Mouse (Mus musculus): ENCODE measurements around the gene 0610040J01Rik. TPM values are rescaled to one million over a fixed set of nuclear protein-coding genes. Genes with fewer than 3 reads are reported as not detected.
A peak's percentile ranks its signal among the peaks of the same experiment; 100 is the strongest.

0610040J01Rik gene
- polyA plus RNA-seq, 1 experiment from 2014 or later: 4.1 TPM

DNA sequence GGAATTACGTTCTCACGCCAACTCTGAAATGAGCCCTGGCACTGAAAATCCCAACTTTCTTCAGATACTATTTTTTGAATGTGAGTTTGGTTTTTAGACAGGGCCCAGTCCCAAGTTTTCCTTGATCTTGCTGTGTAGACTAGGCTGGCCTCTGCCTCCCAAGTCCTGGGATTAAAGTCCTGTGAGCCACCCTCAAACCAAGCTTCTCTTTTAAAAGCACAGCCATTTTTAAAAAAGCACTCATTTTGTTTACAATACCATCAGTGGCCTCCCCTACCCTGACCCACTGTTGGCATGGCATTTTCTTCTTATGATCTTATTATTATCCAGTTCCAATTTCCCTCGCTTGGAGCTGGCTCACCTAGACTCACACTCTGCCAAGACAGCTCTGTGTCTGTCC, 22.3 kb downstream of the 0610040J01Rik start:
- Histone ChIP-seq H3K27ac (replicated peaks) (no peak overlapping the region), H3K4me3 (no peak overlapping the region), H3K9ac (replicated peaks) (no peak overlapping the region), H3K4me2 (replicated peaks) (no peak overlapping the region), H3K9me3 (no peaks in the 10 kb centered on the region), H3K36me3 (no peaks in the 10 kb centered on the region), H3K27me3 (no peaks in the 10 kb centered on the region), H3K4me1 (no peaks in the 10 kb centered on the region)
- no peak for ATAC-seq (replicated peaks)
- 70% methylated on average over 3 of the region's 3 CpGs for WGBS

DNA sequence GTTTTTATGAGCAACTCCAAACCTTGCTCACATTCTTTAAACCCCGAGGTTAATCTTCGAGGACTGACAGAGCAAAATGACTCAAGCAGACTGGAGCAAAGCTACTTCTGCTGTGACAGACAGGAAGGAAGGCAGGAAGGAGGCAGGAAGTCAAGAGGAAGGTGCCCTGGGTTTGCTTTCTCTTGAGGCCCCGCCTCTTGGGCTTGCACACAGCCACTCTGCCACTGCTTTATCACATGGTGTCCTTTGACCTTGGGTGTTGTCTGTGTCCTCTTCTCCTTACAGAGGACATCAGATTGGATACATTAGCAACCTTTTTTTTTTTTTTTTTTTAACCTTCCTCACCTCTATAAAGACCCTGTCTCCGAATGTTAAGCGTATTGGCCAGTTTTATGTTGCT, 25.0 kb downstream of the 0610040J01Rik start:
- H3K4me1 ChIP-seq: no peaks in the 10 kb centered on the region
- no peaks in the 10 kb centered on the region for H3K27me3 ChIP-seq
- no peak overlapping the region for H3K9ac ChIP-seq (replicated peaks)
- 92% methylated on average over 5 of the region's 5 CpGs for WGBS
- no peak overlapping the region for H3K4me2 ChIP-seq (replicated peaks)
- no peaks in the 10 kb centered on the region for H3K9me3 ChIP-seq
- no peaks in the 10 kb centered on the region for H3K36me3 ChIP-seq
- no peak overlapping the region for H3K4me3 ChIP-seq
- ATAC-seq (replicated peaks): no peak
- no peak overlapping the region for H3K27ac ChIP-seq (replicated peaks)

GRCm38 (mm10) chr5:63837851-63838250, 25.7 kb downstream of the 0610040J01Rik start:
- no peak for ATAC-seq (replicated peaks)
- Histone ChIP-seq H3K9ac (replicated peaks) (no peak overlapping the region), H3K4me1 (no peaks in the 10 kb centered on the region), H3K27ac (replicated peaks) (no peak overlapping the region), H3K4me3 (no peak overlapping the region), H3K27me3 (no peaks in the 10 kb centered on the region), H3K4me2 (replicated peaks) (no peak overlapping the region), H3K9me3 (no peaks in the 10 kb centered on the region), H3K36me3 (no peaks in the 10 kb centered on the region)
- 92% methylated on average over 2 of the region's 2 CpGs for WGBS

- Histone ChIP-seq H3K27ac (replicated peaks) (no peak overlapping the region), H3K4me3 (no peak overlapping the region), H3K4me2 (replicated peaks) (no peak overlapping the region), H3K36me3 (no peaks in the 10 kb centered on the region), H3K9ac (replicated peaks) (no peak overlapping the region), H3K9me3 (no peaks in the 10 kb centered on the region), H3K27me3 (no peaks in the 10 kb centered on the region), H3K4me1 (no peaks in the 10 kb centered on the region)
- WGBS: 81% methylated on average over 12 of the region's 12 CpGs
- ATAC-seq (replicated peaks): no peak
Measured at GRCm38 (mm10) chr5:63839801-63840416, 27.7 kb downstream of the 0610040J01Rik start.

GRCm38 (mm10) chr5:63847080-63847479, 34.9 kb downstream of the 0610040J01Rik start:
- WGBS: 90% methylated on average over 8 of the region's 8 CpGs
- no peak overlapping the region for H3K4me2 ChIP-seq (replicated peaks)
- no peaks in the 10 kb centered on the region for H3K27me3 ChIP-seq

GRCm38 (mm10) chr5:63847541-63848226, 35.5 kb downstream of the 0610040J01Rik start:
- H3K9ac ChIP-seq (replicated peaks): no peak overlapping the region
- no peak overlapping the region for H3K27ac ChIP-seq (replicated peaks)
- no peaks in the 10 kb centered on the region for H3K27me3 ChIP-seq
- H3K4me3 ChIP-seq: no peak overlapping the region
- no peaks in the 10 kb centered on the region for H3K9me3 ChIP-seq
- no peak for ATAC-seq (replicated peaks)
- no peaks in the 10 kb centered on the region for H3K36me3 ChIP-seq
- H3K4me2 ChIP-seq (replicated peaks): no peak overlapping the region
- 91% methylated on average over 13 of the region's 13 CpGs for WGBS
- H3K4me1 ChIP-seq: no peaks in the 10 kb centered on the region

More at GRCm38 (mm10) chr5:63847080-63847479, 34.9 kb downstream of the 0610040J01Rik start:
- Histone ChIP-seq H3K36me3 (no peaks in the 10 kb centered on the region), H3K4me3 (no peak overlapping the region), H3K9ac (replicated peaks) (no peak overlapping the region), H3K9me3 (no peaks in the 10 kb centered on the region), H3K4me1 (no peaks in the 10 kb centered on the region), H3K27ac (replicated peaks) (no peak overlapping the region)
- no peak for ATAC-seq (replicated peaks)

DNA sequence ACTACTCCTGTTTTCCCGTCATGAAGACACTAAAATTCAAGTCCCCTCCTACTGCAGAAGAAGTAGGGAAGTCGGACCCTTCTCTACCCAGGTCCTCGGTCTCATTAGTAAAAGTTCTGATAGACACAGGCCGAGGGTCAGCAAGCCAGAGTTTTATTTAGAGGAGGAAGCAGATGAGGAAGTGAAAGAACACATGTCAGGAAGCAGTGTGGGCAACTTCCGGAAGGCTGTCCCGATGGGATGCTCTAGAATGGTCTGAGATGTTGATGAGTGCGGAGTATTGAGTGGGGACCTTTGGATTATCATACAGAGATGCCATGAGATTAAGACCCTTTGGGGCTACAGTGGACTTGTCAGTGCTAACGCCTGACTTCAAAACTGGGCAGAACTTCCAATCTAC, 46.7 kb downstream of the 0610040J01Rik start:
- WGBS: 91% methylated on average over 8 of the region's 8 CpGs
- H3K27ac ChIP-seq (replicated peaks): no peak overlapping the region
- H3K9ac ChIP-seq (replicated peaks): no peak overlapping the region
- H3K4me3 ChIP-seq: no peak overlapping the region
- no peaks in the 10 kb centered on the region for H3K36me3 ChIP-seq
- ATAC-seq (replicated peaks): no peak
- H3K4me2 ChIP-seq (replicated peaks): no peak overlapping the region
- H3K4me1 ChIP-seq: no peaks in the 10 kb centered on the region
- no peaks in the 10 kb centered on the region for H3K27me3 ChIP-seq
- no peaks in the 10 kb centered on the region for H3K9me3 ChIP-seq

DNA sequence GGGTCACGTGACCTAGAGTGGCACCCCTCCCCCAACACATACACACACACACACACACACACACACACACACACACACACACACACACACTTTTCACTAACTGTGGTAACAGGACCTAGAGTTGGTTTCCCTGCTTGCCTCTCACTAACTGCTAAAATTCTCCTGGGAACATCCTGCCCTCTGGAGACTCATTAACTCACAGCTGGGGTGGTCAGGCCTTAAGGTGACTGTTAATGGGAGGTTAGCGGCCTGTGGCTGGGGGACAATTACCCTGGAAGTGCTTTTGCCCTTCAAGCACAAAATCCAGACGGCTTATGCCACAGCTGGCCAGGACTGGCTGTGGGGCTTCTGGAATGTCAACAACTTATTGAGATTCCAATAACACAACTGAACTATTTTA, 55.3 kb downstream of the 0610040J01Rik start:
- H3K27me3 ChIP-seq: no peaks in the 10 kb centered on the region

GRCm38 (mm10) chr5:63872176-63872932, 60.2 kb downstream of the 0610040J01Rik start:
- H3K4me2 ChIP-seq (replicated peaks): peak overlapping the region; percentile 0; the same call in 1 of the 2 replicates
- peak; percentile 73 for ATAC-seq (replicated peaks)
- no peaks in the 10 kb centered on the region for H3K9me3 ChIP-seq
- 25% methylated on average over 17 of the region's 17 CpGs for WGBS
- H3K4me3 ChIP-seq: no peak overlapping the region
- no peak overlapping the region; the same call in 1 of the 2 replicates for H3K9ac ChIP-seq (replicated peaks)
- H3K36me3 ChIP-seq: no peaks in the 10 kb centered on the region
- no peaks in the 10 kb centered on the region for H3K27me3 ChIP-seq
- peaks cover 9% of the 10 kb centered on the region; the same call in 1 of the 2 replicates for H3K4me1 ChIP-seq
- peak overlapping the region; percentile 17; the same call in 1 of the 2 replicates for H3K27ac ChIP-seq (replicated peaks)

More for the DNA sequence above, 55.3 kb downstream of the 0610040J01Rik start:
- no peak overlapping the region for H3K4me3 ChIP-seq
- no peaks in the 10 kb centered on the region for H3K9me3 ChIP-seq
- H3K4me1 ChIP-seq: peaks cover 5% of the 10 kb centered on the region; the same call in 1 of the 2 replicates
- H3K27ac ChIP-seq (replicated peaks): no peak overlapping the region
- WGBS: 32% methylated on average over 3 of the region's 3 CpGs
- H3K4me2 ChIP-seq (replicated peaks): no peak overlapping the region
- H3K36me3 ChIP-seq: no peaks in the 10 kb centered on the region
- H3K9ac ChIP-seq (replicated peaks): no peak overlapping the region
- ATAC-seq (replicated peaks): no peak

- no peaks in the 10 kb centered on the region for H3K36me3 ChIP-seq
- 82% methylated on average over 16 of the region's 16 CpGs for WGBS
- H3K27ac ChIP-seq (replicated peaks): no peak overlapping the region
- H3K9ac ChIP-seq (replicated peaks): no peak overlapping the region
- H3K4me2 ChIP-seq (replicated peaks): no peak overlapping the region
- H3K27me3 ChIP-seq: no peaks in the 10 kb centered on the region
- H3K4me1 ChIP-seq: peaks cover 9% of the 10 kb centered on the region; the same call in 1 of the 2 replicates
- H3K9me3 ChIP-seq: no peaks in the 10 kb centered on the region
- H3K4me3 ChIP-seq: no peak overlapping the region
- ATAC-seq (replicated peaks): no peak
Measured at GRCm38 (mm10) chr5:63874880-63875279, 62.7 kb downstream of the 0610040J01Rik start.

DNA sequence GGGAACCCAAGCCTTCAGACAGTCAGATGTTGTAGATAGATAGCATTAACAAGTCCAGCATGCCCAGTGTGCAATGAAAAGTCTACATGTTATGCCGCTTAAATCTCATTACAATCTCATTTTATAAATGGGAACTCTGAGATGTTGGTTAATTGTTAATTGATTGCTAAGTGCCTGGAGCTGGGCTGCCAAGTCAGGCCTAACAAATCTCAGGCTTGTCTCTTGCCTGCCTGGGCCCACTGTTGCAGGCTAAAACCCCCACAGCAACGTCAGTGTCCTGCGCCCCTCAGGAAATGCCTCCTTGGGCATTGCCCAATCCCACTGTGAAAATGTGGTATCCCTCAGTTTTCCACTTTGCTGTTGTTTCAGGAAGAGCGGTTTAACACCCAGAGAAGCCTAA, 63.9 kb downstream of the 0610040J01Rik start:
- H3K9me3 ChIP-seq: no peaks in the 10 kb centered on the region
- no peaks in the 10 kb centered on the region for H3K27me3 ChIP-seq
- 86% methylated on average over 4 of the region's 4 CpGs for WGBS
- peaks cover 9% of the 10 kb centered on the region; the same call in 1 of the 2 replicates for H3K4me1 ChIP-seq
- H3K27ac ChIP-seq (replicated peaks): no peak overlapping the region
- ATAC-seq (replicated peaks): no peak
- no peak overlapping the region for H3K4me3 ChIP-seq
- H3K36me3 ChIP-seq: no peaks in the 10 kb centered on the region
- H3K9ac ChIP-seq (replicated peaks): no peak overlapping the region
- no peak overlapping the region for H3K4me2 ChIP-seq (replicated peaks)

- no peak for ATAC-seq (replicated peaks)
- H3K36me3 ChIP-seq: no peaks in the 10 kb centered on the region
- H3K27me3 ChIP-seq: no peaks in the 10 kb centered on the region
- no peaks in the 10 kb centered on the region for H3K4me1 ChIP-seq
- no peak overlapping the region for H3K4me3 ChIP-seq
- no peak overlapping the region for H3K9ac ChIP-seq (replicated peaks)
- no peak overlapping the region for H3K27ac ChIP-seq (replicated peaks)
- H3K9me3 ChIP-seq: no peaks in the 10 kb centered on the region
- no peak overlapping the region for H3K4me2 ChIP-seq (replicated peaks)
- WGBS: 55% methylated on average over 10 of the region's 10 CpGs
Measured at GRCm38 (mm10) chr5:63879026-63879425, 66.9 kb downstream of the 0610040J01Rik start.
